Mouse (Mus musculus): ENCODE results near the gene Pah. TPM values are rescaled to one million over a fixed set of nuclear protein-coding genes. Genes with fewer than 3 reads are reported as not detected.

Pah gene
- polyA plus RNA-seq, 1 experiment = not detected

DNA sequence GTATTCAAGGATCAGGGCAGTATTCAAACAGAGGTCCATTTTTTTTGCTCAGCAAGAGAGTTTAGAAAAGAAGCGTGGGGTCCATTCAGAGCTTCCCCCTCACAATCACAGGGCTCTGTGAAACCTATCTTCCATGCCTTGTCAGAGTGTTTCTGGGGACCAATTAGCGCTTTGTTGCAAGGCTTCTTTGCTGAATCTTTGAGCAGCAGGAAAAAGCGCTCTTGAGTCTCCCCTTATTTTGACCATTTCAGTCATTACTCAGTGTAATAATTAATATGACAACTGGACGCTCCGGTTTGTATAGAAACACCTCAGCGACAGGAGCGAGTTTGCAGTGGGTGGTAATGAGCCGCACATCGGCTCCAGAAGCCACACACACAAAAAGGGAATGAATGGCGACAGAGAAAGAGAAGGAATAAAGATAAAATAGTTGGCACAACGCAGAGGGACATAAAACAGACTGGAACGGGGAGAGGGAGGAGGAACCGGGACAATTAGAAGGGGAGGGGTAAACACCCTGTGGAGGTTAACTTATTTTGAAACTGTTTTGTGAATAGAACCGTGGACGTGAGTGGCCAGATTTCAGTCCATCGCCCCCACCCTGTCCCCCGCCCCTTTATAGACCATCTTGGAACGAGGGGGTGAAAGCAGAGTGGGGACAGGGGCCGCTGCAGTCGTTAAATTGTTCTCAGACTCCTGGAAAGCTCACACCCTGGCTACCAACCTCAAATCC lies 20.5 kb upstream of the Pah start:
- Histone ChIP-seq H3K36me3 (ENCODE audit: control insufficient read depth, insufficient read depth) (no peaks in the 10 kb centered on the region), H3K79me3 (ENCODE audit: low read depth) (no peaks in the 10 kb centered on the region), H3K27me3 (ENCODE audit: control insufficient read depth, insufficient read depth, insufficient read length) (peaks cover 9% of the 10 kb centered on the region), H3ac (ENCODE audit: control insufficient read depth, insufficient read length, low read depth) (no peak overlapping the region), H3K79me2 (ENCODE audit: control insufficient read depth, insufficient read depth) (no peaks in the 10 kb centered on the region), H3K4me3 (ENCODE audit: insufficient read depth, poor library complexity, severe bottlenecking) (no peak overlapping the region)
- TF ChIP-seq CTCF (IDR thresholded peaks at IDR 0.05; ENCODE audit: control insufficient read depth, insufficient read depth, insufficient read length) = no peak
- TF ChIP-seq MYOG (IDR thresholded peaks at IDR 0.05; ENCODE audit: control insufficient read depth, extremely low read depth, insufficient read length) = no peak
- no peak for TF ChIP-seq MAX (IDR thresholded peaks at IDR 0.05)
- TF ChIP-seq MYOD1 (IDR thresholded peaks at IDR 0.05; ENCODE audit: control insufficient read depth, insufficient read length, low read depth) = no peak
- no peak for TF ChIP-seq USF1 (IDR thresholded peaks at IDR 0.05; ENCODE audit: low read depth)
- no peak for TF ChIP-seq CEBPB (IDR thresholded peaks at IDR 0.05; ENCODE audit: low read depth)
- no peak for TF ChIP-seq FOSL1 (IDR thresholded peaks at IDR 0.05; ENCODE audit: insufficient read depth, low read length, poor library complexity, severe bottlenecking)

GRCm38 (mm10) chr10:87501659-87502042 lies 19.9 kb upstream of the Pah start:
- Histone ChIP-seq H3K36me3 (ENCODE audit: control insufficient read depth, insufficient read depth) (no peaks in the 10 kb centered on the region), H3K4me3 (ENCODE audit: insufficient read depth, poor library complexity, severe bottlenecking) (no peak overlapping the region), H3K79me2 (ENCODE audit: control insufficient read depth, insufficient read depth) (no peaks in the 10 kb centered on the region), H3K79me3 (ENCODE audit: low read depth) (no peaks in the 10 kb centered on the region), H3K27me3 (ENCODE audit: control insufficient read depth, insufficient read depth, insufficient read length) (peaks cover 9% of the 10 kb centered on the region), H3ac (ENCODE audit: control insufficient read depth, insufficient read length, low read depth) (no peak overlapping the region)
- no peak for TF ChIP-seq FOSL1 (IDR thresholded peaks at IDR 0.05; ENCODE audit: insufficient read depth, low read length, poor library complexity, severe bottlenecking)
- no peak for TF ChIP-seq MYOG (IDR thresholded peaks at IDR 0.05; ENCODE audit: control insufficient read depth, extremely low read depth, insufficient read length)
- no peak for TF ChIP-seq MAX (IDR thresholded peaks at IDR 0.05)
- no peak for TF ChIP-seq MYOD1 (IDR thresholded peaks at IDR 0.05; ENCODE audit: control insufficient read depth, insufficient read length, low read depth)
- no peak for TF ChIP-seq CTCF (IDR thresholded peaks at IDR 0.05; ENCODE audit: control insufficient read depth, insufficient read depth, insufficient read length)
- TF ChIP-seq CEBPB (IDR thresholded peaks at IDR 0.05; ENCODE audit: low read depth) = no peak
- TF ChIP-seq USF1 (IDR thresholded peaks at IDR 0.05; ENCODE audit: low read depth) = no peak

DNA sequence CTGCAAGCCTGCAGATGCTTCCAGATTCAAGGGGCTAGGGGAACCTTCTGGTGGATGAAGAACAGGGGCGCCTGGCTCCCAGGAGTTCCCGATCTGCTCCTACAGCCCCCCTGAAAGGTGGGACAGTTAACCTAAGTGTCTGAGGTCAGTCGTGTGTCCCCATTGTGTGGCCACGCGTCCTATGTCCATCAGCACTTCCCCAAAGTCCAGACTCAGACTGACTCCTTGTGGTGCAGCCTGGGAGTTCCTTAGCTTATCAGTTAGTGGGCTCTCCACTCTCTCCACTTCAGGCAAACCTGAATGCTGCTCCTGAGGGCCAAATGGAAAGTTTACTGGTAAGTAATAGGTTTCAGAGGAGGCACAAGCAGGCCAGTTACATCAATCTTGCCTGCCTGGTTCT lies 19.3 kb upstream of the Pah start:
- H3K79me3 ChIP-seq (ENCODE audit: low read depth) = no peaks in the 10 kb centered on the region

DNA sequence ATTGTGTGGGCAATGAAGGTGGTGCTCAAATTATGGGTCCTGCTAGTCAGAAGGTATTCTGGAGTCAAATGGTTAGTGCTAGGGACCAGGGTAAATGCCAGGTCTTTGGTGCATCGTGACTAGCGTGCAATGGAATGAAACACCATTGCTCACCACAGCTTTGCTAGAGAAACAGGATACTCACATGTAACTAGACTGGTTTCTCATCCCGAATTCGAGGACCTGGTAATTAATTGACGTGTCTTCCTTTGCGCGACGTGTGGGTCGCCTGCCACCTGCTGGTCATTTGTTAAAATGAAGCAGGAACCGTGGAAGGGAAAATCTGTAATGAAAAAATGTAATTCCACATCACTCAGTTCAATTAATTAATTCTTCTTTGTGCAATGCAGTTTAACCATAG lies 17.6 kb upstream of the Pah start:
- H3K36me3 ChIP-seq (ENCODE audit: control insufficient read depth, insufficient read depth) = no peaks in the 10 kb centered on the region
- peaks cover 9% of the 10 kb centered on the region for H3K27me3 ChIP-seq (ENCODE audit: control insufficient read depth, insufficient read depth, insufficient read length)
- H3K79me3 ChIP-seq (ENCODE audit: low read depth) = no peaks in the 10 kb centered on the region
- no peaks in the 10 kb centered on the region for H3K79me2 ChIP-seq (ENCODE audit: control insufficient read depth, insufficient read depth)
- no peak overlapping the region for H3K4me3 ChIP-seq (ENCODE audit: insufficient read depth, poor library complexity, severe bottlenecking)
- TF ChIP-seq MYOD1 (IDR thresholded peaks at IDR 0.05; ENCODE audit: control insufficient read depth, insufficient read length, low read depth) (no peak), MAX (IDR thresholded peaks at IDR 0.05) (no peak), MYOG (IDR thresholded peaks at IDR 0.05; ENCODE audit: control insufficient read depth, extremely low read depth, insufficient read length) (no peak), FOSL1 (IDR thresholded peaks at IDR 0.05; ENCODE audit: insufficient read depth, low read length, poor library complexity, severe bottlenecking) (no peak), CTCF (IDR thresholded peaks at IDR 0.05; ENCODE audit: control insufficient read depth, insufficient read depth, insufficient read length) (no peak), USF1 (IDR thresholded peaks at IDR 0.05; ENCODE audit: low read depth) (no peak), CEBPB (IDR thresholded peaks at IDR 0.05; ENCODE audit: low read depth) (no peak)
- no peak overlapping the region for H3ac ChIP-seq (ENCODE audit: control insufficient read depth, insufficient read length, low read depth)

More for the DNA sequence above, 19.3 kb upstream of the Pah start:
- peaks cover 9% of the 10 kb centered on the region for H3K27me3 ChIP-seq (ENCODE audit: control insufficient read depth, insufficient read depth, insufficient read length)
- H3K79me2 ChIP-seq (ENCODE audit: control insufficient read depth, insufficient read depth) = no peaks in the 10 kb centered on the region
- no peak overlapping the region for H3ac ChIP-seq (ENCODE audit: control insufficient read depth, insufficient read length, low read depth)
- no peak for TF ChIP-seq MYOD1 (IDR thresholded peaks at IDR 0.05; ENCODE audit: control insufficient read depth, insufficient read length, low read depth)
- H3K4me3 ChIP-seq (ENCODE audit: insufficient read depth, poor library complexity, severe bottlenecking) = no peak overlapping the region
- no peaks in the 10 kb centered on the region for H3K36me3 ChIP-seq (ENCODE audit: control insufficient read depth, insufficient read depth)

DNA sequence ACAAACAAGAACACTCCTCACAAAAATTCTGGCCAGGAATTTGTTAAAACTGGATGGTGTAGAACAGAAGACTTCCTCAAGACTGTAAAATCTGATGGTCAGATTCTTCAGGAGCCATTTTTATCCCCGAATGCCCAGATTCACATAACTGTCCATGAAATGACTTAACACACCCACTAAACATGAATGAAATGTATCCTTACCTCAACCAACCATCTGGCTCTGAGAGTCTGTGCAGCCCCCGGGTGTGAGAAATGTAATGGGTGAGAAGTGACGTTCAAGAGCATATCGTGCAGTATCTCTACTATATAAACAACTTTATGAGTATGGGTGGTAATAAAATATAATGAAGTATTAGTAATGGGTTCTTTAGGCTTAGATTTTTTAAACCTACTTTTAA lies 13.0 kb upstream of the Pah start:
- Histone ChIP-seq H3ac (ENCODE audit: control insufficient read depth, insufficient read length, low read depth) (no peak overlapping the region), H3K79me3 (ENCODE audit: low read depth) (no peaks in the 10 kb centered on the region), H3K4me3 (ENCODE audit: insufficient read depth, poor library complexity, severe bottlenecking) (no peak overlapping the region), H3K79me2 (ENCODE audit: control insufficient read depth, insufficient read depth) (no peaks in the 10 kb centered on the region), H3K27me3 (ENCODE audit: control insufficient read depth, insufficient read depth, insufficient read length) (no peaks in the 10 kb centered on the region), H3K36me3 (ENCODE audit: control insufficient read depth, insufficient read depth) (no peaks in the 10 kb centered on the region)
- no peak for TF ChIP-seq CTCF (IDR thresholded peaks at IDR 0.05; ENCODE audit: control insufficient read depth, insufficient read depth, insufficient read length)
- no peak for TF ChIP-seq MYOG (IDR thresholded peaks at IDR 0.05; ENCODE audit: control insufficient read depth, extremely low read depth, insufficient read length)
- no peak for TF ChIP-seq FOSL1 (IDR thresholded peaks at IDR 0.05; ENCODE audit: insufficient read depth, low read length, poor library complexity, severe bottlenecking)
- no peak for TF ChIP-seq USF1 (IDR thresholded peaks at IDR 0.05; ENCODE audit: low read depth)
- TF ChIP-seq MYOD1 (IDR thresholded peaks at IDR 0.05; ENCODE audit: control insufficient read depth, insufficient read length, low read depth) = no peak
- no peak for TF ChIP-seq MAX (IDR thresholded peaks at IDR 0.05)
- TF ChIP-seq CEBPB (IDR thresholded peaks at IDR 0.05; ENCODE audit: low read depth) = no peak

- Histone ChIP-seq H3K79me2 (ENCODE audit: control insufficient read depth, insufficient read depth) (no peaks in the 10 kb centered on the region), H3ac (ENCODE audit: control insufficient read depth, insufficient read length, low read depth) (no peak overlapping the region), H3K27me3 (ENCODE audit: control insufficient read depth, insufficient read depth, insufficient read length) (no peaks in the 10 kb centered on the region), H3K79me3 (ENCODE audit: low read depth) (no peaks in the 10 kb centered on the region), H3K4me3 (ENCODE audit: insufficient read depth, poor library complexity, severe bottlenecking) (no peak overlapping the region), H3K36me3 (ENCODE audit: control insufficient read depth, insufficient read depth) (no peaks in the 10 kb centered on the region)
- no peak for TF ChIP-seq CEBPB (IDR thresholded peaks at IDR 0.05; ENCODE audit: low read depth)
These were observed 8.5 kb upstream of the Pah start for GRCm38 (mm10) chr10:87513052-87513451.
